In the genomic region with DNA sequence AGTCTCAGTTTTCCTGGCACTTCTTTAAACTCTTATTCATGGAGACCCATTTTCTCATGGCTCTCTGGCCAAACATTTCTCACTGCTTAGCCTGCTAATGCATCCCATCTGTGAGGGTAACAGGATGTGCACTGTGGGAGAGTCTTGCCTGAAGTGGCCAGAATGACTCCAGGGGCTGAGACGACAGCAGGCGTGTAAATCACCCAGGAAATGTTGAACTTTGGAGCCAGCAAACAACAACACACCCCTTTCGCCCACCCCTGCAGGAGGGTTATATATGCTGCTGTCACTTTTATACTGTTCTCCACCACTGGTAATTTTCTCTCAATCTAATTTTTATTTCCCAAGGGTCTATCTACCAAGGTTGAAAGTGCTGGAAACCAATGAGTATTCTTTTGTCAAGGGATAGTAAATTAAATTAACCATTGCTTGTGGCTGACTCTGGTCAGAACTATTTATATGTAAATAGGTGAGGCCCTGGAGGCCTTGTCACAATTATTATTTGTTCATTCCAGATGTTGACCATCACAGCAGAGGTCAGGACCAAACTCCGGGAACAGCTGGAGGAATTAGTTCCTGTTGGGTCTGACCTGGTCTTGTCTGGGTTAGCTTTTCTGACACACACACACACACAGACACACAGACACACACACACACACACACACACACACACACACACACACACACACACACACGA, we compare ENCODE assay signal across 23 mouse cellular contexts.
A peak's percentile ranks its signal among the peaks of the same experiment; 100 is the strongest.
DNase-seq lines count a peak whose midpoint lies in the region; ATAC-seq and TF ChIP-seq lines count a peak whose summit lies in the region.
"Had no signal": no experiment of that assay in that cellular context is flagged by ENCODE, and none has a peak within 500 bp of the region (broad histone marks: within the 10 kb centered on the region; RNA-seq: fewer than 3 reads in every experiment).

No protein-coding gene starts in this region.

- H3K27me3 ChIP-seq in embryonic facial prominence, embryonic 14.5 days (replicated peaks; ENCODE audit: control insufficient read depth, insufficient read depth, low read length), result no peaks in the 10 kb centered on the region
- no peaks in the 10 kb centered on the region for H3K27me3 ChIP-seq in embryonic facial prominence, embryonic 10.5 days (replicated peaks; ENCODE audit: low read depth, poor library complexity, severe bottlenecking)
- H3K27me3 ChIP-seq in kidney, postnatal 0 days (ENCODE audit: insufficient read depth, low read length), result no peaks in the 10 kb centered on the region
- no peaks in the 10 kb centered on the region for H3K27me3 ChIP-seq in neural tube, embryonic 11.5 days (ENCODE audit: control insufficient read depth, insufficient read depth, low read length)
- H3K27me3 ChIP-seq in heart, embryonic 11.5 days (ENCODE audit: control insufficient read depth, insufficient read depth, low read length), result no peaks in the 10 kb centered on the region
- H3K27me3 ChIP-seq: CH12.LX; embryonic facial prominence, embryonic 13.5 days; heart, embryonic 12.5 days; limb, embryonic 12.5 days had no signal

- H3K9ac ChIP-seq in embryonic facial prominence, embryonic 14.5 days (ENCODE audit: low read depth, low read length), result no peak overlapping the region
- H3K9ac ChIP-seq in kidney, postnatal 0 days (ENCODE audit: low read depth, low read length), result no peak overlapping the region
- H3K9ac ChIP-seq in neural tube, embryonic 11.5 days (ENCODE audit: low read length), result no peak overlapping the region
- H3K9ac ChIP-seq in heart, embryonic 11.5 days (ENCODE audit: low read depth, low read length), result no peak overlapping the region
- H3K9ac ChIP-seq: embryonic facial prominence, embryonic 13.5 days; heart, embryonic 12.5 days; limb, embryonic 12.5 days; liver, embryonic 14.5 days had no signal

- H3K4me2 ChIP-seq in embryonic facial prominence, embryonic 14.5 days (ENCODE audit: low read depth, low read length), result no peak overlapping the region
- H3K4me2 ChIP-seq in kidney, postnatal 0 days (ENCODE audit: low read length), result no peak overlapping the region
- no peak overlapping the region for H3K4me2 ChIP-seq in neural tube, embryonic 11.5 days (ENCODE audit: low read depth)
- no peak overlapping the region for H3K4me2 ChIP-seq in heart, embryonic 11.5 days
- H3K4me2 ChIP-seq: embryonic facial prominence, embryonic 13.5 days; heart, embryonic 12.5 days; limb, embryonic 12.5 days had no signal

- H3K36me3 ChIP-seq in embryonic facial prominence, embryonic 14.5 days (ENCODE audit: control insufficient read depth, insufficient read depth, low read length), result no peaks in the 10 kb centered on the region
- no peaks in the 10 kb centered on the region for H3K36me3 ChIP-seq in embryonic facial prominence, embryonic 10.5 days (replicated peaks)
- no peaks in the 10 kb centered on the region for H3K36me3 ChIP-seq in kidney, postnatal 0 days (ENCODE audit: insufficient read depth, low read length)
- H3K36me3 ChIP-seq in neural tube, embryonic 11.5 days (ENCODE audit: control insufficient read depth, insufficient read depth, low read length), result no peaks in the 10 kb centered on the region
- H3K36me3 ChIP-seq in heart, embryonic 11.5 days (ENCODE audit: control insufficient read depth, insufficient read depth, low read length), result no peaks in the 10 kb centered on the region
- H3K36me3 ChIP-seq: embryonic facial prominence, embryonic 13.5 days; heart, embryonic 12.5 days; limb, embryonic 12.5 days had no signal

- ATAC-seq in embryonic facial prominence, embryonic 14.5 days (ENCODE audit: low read depth), result no peak
- peak; percentile 86 for ATAC-seq in kidney, postnatal 0 days (replicated peaks; ENCODE audit: low FRiP score, low read depth)
- peak; percentile 77 for ATAC-seq in neural tube, embryonic 11.5 days (ENCODE audit: insufficient read depth, low FRiP score, low TSS enrichment)
- ATAC-seq in heart, embryonic 11.5 days (replicated peaks; ENCODE audit: insufficient number of reproducible peaks, low FRiP score, low TSS enrichment), result no peak
- ATAC-seq: inflammation-experienced regulatory T-cells, adult 6 months; lung, postnatal 0 days; midbrain, embryonic 16.5 days had no signal

- no peak overlapping the region for H3K27ac ChIP-seq in embryonic facial prominence, embryonic 14.5 days (replicated peaks; ENCODE audit: low read depth, low read length)
- H3K27ac ChIP-seq in embryonic facial prominence, embryonic 10.5 days (replicated peaks), result no peak overlapping the region
- 0 out of 2 replicates have a peak overlapping the region, but pooled peaks have one; percentile 19 for H3K27ac ChIP-seq in kidney, postnatal 0 days
- H3K27ac ChIP-seq in neural tube, embryonic 11.5 days (ENCODE audit: low read depth, low read length), result no peak overlapping the region
- no peak overlapping the region for H3K27ac ChIP-seq in heart, embryonic 11.5 days (ENCODE audit: low read depth, low read length)
- H3K27ac ChIP-seq: embryonic facial prominence, embryonic 13.5 days; left cerebral cortex, adult 2 months; limb, embryonic 12.5 days; liver, embryonic 14.5 days had no signal

- DNase-seq in embryonic facial prominence, embryonic 14.5 days (ENCODE audit: low spot score), result peak; percentile 7
- DNase-seq in embryonic facial prominence, embryonic 10.5 days (ENCODE audit: low spot score), result no peak
- DNase-seq in embryo, embryonic 11 days, result peak; percentile 52
- DNase-seq in kidney, postnatal 0 days (ENCODE audit: low spot score), result peak; percentile 92
- peak; percentile 28 for DNase-seq in neural tube, embryonic 11.5 days (ENCODE audit: low spot score)
- DNase-seq in urinary bladder, postnatal 10 days (ENCODE audit: low spot score), result no peak
- DNase-seq in ovary, postnatal 36 days (ENCODE audit: low spot score), result no peak
- DNase-seq: adrenal gland, adult 8-10 months; cerebellum, postnatal 14 days; heart, postnatal 4 days; retina, postnatal 1 day; right cerebral cortex, postnatal 4 days; thymus, postnatal 36 days had no signal

- H3K9me3 ChIP-seq in embryonic facial prominence, embryonic 14.5 days (ENCODE audit: control insufficient read depth, low read length), result no peaks in the 10 kb centered on the region
- H3K9me3 ChIP-seq in embryonic facial prominence, embryonic 10.5 days, result no peaks in the 10 kb centered on the region
- no peaks in the 10 kb centered on the region for H3K9me3 ChIP-seq in kidney, postnatal 0 days (replicated peaks; ENCODE audit: low read length)
- H3K9me3 ChIP-seq in neural tube, embryonic 11.5 days (ENCODE audit: control insufficient read depth, low read length), result no peaks in the 10 kb centered on the region
- H3K9me3 ChIP-seq in heart, embryonic 11.5 days (replicated peaks; ENCODE audit: control insufficient read depth, low read length), result no peaks in the 10 kb centered on the region
- H3K9me3 ChIP-seq: embryonic facial prominence, embryonic 13.5 days; heart, embryonic 12.5 days; limb, embryonic 12.5 days had no signal

- H3K4me1 ChIP-seq in embryonic facial prominence, embryonic 14.5 days (ENCODE audit: control insufficient read depth, insufficient read depth, low read length), result no peaks in the 10 kb centered on the region
- peaks cover 6% of the 10 kb centered on the region for H3K4me1 ChIP-seq in embryonic facial prominence, embryonic 10.5 days
- H3K4me1 ChIP-seq in kidney, postnatal 0 days (replicated peaks; ENCODE audit: insufficient read depth, low read length), result no peaks in the 10 kb centered on the region
- peaks cover 8% of the 10 kb centered on the region; the same call in 1 of the 2 replicates for H3K4me1 ChIP-seq in neural tube, embryonic 11.5 days (ENCODE audit: control insufficient read depth, insufficient read depth, low read length)
- no peaks in the 10 kb centered on the region for H3K4me1 ChIP-seq in heart, embryonic 11.5 days (ENCODE audit: control insufficient read depth, insufficient read depth, low read length)
- H3K4me1 ChIP-seq: embryonic facial prominence, embryonic 13.5 days; heart, embryonic 12.5 days; limb, embryonic 12.5 days had no signal

- H3K4me3 ChIP-seq in embryonic facial prominence, embryonic 14.5 days (ENCODE audit: low read depth, low read length), result no peak overlapping the region
- no peak overlapping the region for H3K4me3 ChIP-seq in embryonic facial prominence, embryonic 10.5 days
- no peak overlapping the region for H3K4me3 ChIP-seq in kidney, postnatal 0 days (replicated peaks; ENCODE audit: low read depth, low read length)
- no peak overlapping the region for H3K4me3 ChIP-seq in neural tube, embryonic 11.5 days (ENCODE audit: low read depth, low read length)
- no peak overlapping the region for H3K4me3 ChIP-seq in heart, embryonic 11.5 days (ENCODE audit: low read depth, low read length)
- H3K4me3 ChIP-seq: embryonic facial prominence, embryonic 13.5 days; heart, embryonic 12.5 days; left cerebral cortex, adult 2 months; limb, embryonic 12.5 days had no signal

- TF ChIP-seq CTCF in kidney, postnatal 0 days (IDR thresholded peaks at IDR 0.05; ENCODE audit: low read depth), result no peak

- WGBS in embryonic facial prominence, embryonic 14.5 days, result 55% methylated on average over 5 of the region's 5 CpGs
- 42% methylated on average over 5 of the region's 5 CpGs for WGBS in embryonic facial prominence, embryonic 10.5 days
- 26% methylated on average over 5 of the region's 5 CpGs for WGBS in kidney, postnatal 0 days
- 39% methylated on average over 5 of the region's 5 CpGs for WGBS in neural tube, embryonic 11.5 days
- 71% methylated on average over 5 of the region's 5 CpGs for WGBS in heart, embryonic 11.5 days (ENCODE audit: insufficient replicate concordance)

Comparison
In these comparisons a context has a peak if more than half of its experiments do, and no peak if none do; other contexts are left out.
1. DNase-seq: peak in embryonic facial prominence, embryonic 14.5 days (single experiment), embryo, embryonic 11 days (single experiment), kidney, postnatal 0 days (single experiment) and neural tube, embryonic 11.5 days (single experiment); none in embryonic facial prominence, embryonic 10.5 days (single experiment), urinary bladder, postnatal 10 days (single experiment) and ovary, postnatal 36 days (single experiment).
2. ATAC-seq: peak in kidney, postnatal 0 days (single experiment) and neural tube, embryonic 11.5 days (single experiment); none in embryonic facial prominence, embryonic 14.5 days (single experiment) and heart, embryonic 11.5 days (single experiment).